In genomic region chr12:85257008-85257639, GRCm38 (mm10) we compare ENCODE assay signal across 9 mouse cellular contexts. TPM values are rescaled to one million over a fixed set of nuclear protein-coding genes. Genes with fewer than 3 reads are reported as not detected.
DNase-seq lines count a peak whose midpoint lies in the region; ATAC-seq and TF ChIP-seq lines count a peak whose summit lies in the region.
"Had no signal": no experiment of that assay in that cellular context is flagged by ENCODE, and none has a peak within 500 bp of the region (broad histone marks: within the 10 kb centered on the region; RNA-seq: fewer than 3 reads in every experiment).

No protein-coding gene starts in this region.

- TF ChIP-seq POLR2A in embryonic fibroblast, embryonic 13.5 days (IDR thresholded peaks at IDR 0.05; ENCODE audit: low read depth, low read length), result no peak

- 0 out of 2 replicates have a peak overlapping the region, but pooled peaks have one; percentile 7 for H3K27ac ChIP-seq in embryonic fibroblast, embryonic 13.5 days (ENCODE audit: insufficient read depth, low read length)
- H3K27ac ChIP-seq in liver, embryonic 12.5 days, result peak overlapping the region; percentile 39
- H3K27ac ChIP-seq in stomach, embryonic 16.5 days (ENCODE audit: low read length), result peak overlapping the region; percentile 21; the same call in 1 of the 2 replicates
- H3K27ac ChIP-seq: neural tube, embryonic 12.5 days had no signal

- 25% methylated on average over 7 of the region's 7 CpGs for WGBS in liver, embryonic 12.5 days (ENCODE audit: insufficient replicate concordance)
- WGBS in stomach, embryonic 16.5 days, result 80% methylated on average over 7 of the region's 7 CpGs

- TF ChIP-seq CTCF in embryonic fibroblast, embryonic 13.5 days (IDR thresholded peaks at IDR 0.05; ENCODE audit: borderline replicate concordance, insufficient read depth, low read length), result no peak

- no peak for ATAC-seq in liver, embryonic 12.5 days
- no peak for ATAC-seq in stomach, embryonic 16.5 days (ENCODE audit: insufficient read depth, low FRiP score)

- no peak overlapping the region for H3K9ac ChIP-seq in liver, embryonic 12.5 days
- no peak overlapping the region for H3K9ac ChIP-seq in stomach, embryonic 16.5 days (ENCODE audit: low read length)
- H3K9ac ChIP-seq: neural tube, embryonic 12.5 days had no signal

- no peaks in the 10 kb centered on the region for H3K9me3 ChIP-seq in liver, embryonic 12.5 days (replicated peaks)
- no peaks in the 10 kb centered on the region for H3K9me3 ChIP-seq in stomach, embryonic 16.5 days (replicated peaks; ENCODE audit: control insufficient read depth, low read length)
- H3K9me3 ChIP-seq: neural tube, embryonic 12.5 days had no signal

- no peak overlapping the region for H3K4me3 ChIP-seq in embryonic fibroblast, embryonic 13.5 days (ENCODE audit: insufficient read depth, low read length)
- H3K4me3 ChIP-seq in liver, embryonic 12.5 days, result no peak overlapping the region
- H3K4me3 ChIP-seq in stomach, embryonic 16.5 days (replicated peaks; ENCODE audit: low read length), result no peak overlapping the region
- H3K4me3 ChIP-seq: neural tube, embryonic 12.5 days had no signal

- no peaks in the 10 kb centered on the region for H3K27me3 ChIP-seq in liver, embryonic 12.5 days (replicated peaks)
- no peaks in the 10 kb centered on the region for H3K27me3 ChIP-seq in stomach, embryonic 16.5 days (ENCODE audit: control insufficient read depth, insufficient read depth, low read length)
- H3K27me3 ChIP-seq: neural tube, embryonic 12.5 days had no signal

- peaks cover 11% of the 10 kb centered on the region for H3K36me3 ChIP-seq in liver, embryonic 12.5 days
- H3K36me3 ChIP-seq in stomach, embryonic 16.5 days (ENCODE audit: control insufficient read depth, insufficient read depth, low read length), result no peaks in the 10 kb centered on the region
- H3K36me3 ChIP-seq: neural tube, embryonic 12.5 days had no signal

- peak; percentile 50 to 51 for DNase-seq in spleen, postnatal 36 days (ENCODE audit: low spot score in 2 of 2)
- DNase-seq in spleen, postnatal 4 days (ENCODE audit: low spot score in 2 of 2), result no peak
- DNase-seq in right cerebral cortex, postnatal 25 days, result no peak
- no peak for DNase-seq in ovary, adult 18-20 months (ENCODE audit: low spot score)
- DNase-seq in left cerebral cortex, adult 11 months (ENCODE audit: low spot score), result no peak

- H3K4me1 ChIP-seq in embryonic fibroblast, embryonic 13.5 days (ENCODE audit: control insufficient read depth, insufficient read depth, low read length), result no peaks in the 10 kb centered on the region
- H3K4me1 ChIP-seq in liver, embryonic 12.5 days, result peaks cover 21% of the 10 kb centered on the region
- peaks cover 8% of the 10 kb centered on the region; the same call in 1 of the 2 replicates for H3K4me1 ChIP-seq in stomach, embryonic 16.5 days (ENCODE audit: control insufficient read depth, insufficient read depth, low read length)
- H3K4me1 ChIP-seq: neural tube, embryonic 12.5 days had no signal

- peak overlapping the region; percentile 1; the same call in 1 of the 2 replicates for H3K4me2 ChIP-seq in liver, embryonic 12.5 days
- H3K4me2 ChIP-seq in stomach, embryonic 16.5 days (ENCODE audit: low read depth, low read length), result no peak overlapping the region
- H3K4me2 ChIP-seq: neural tube, embryonic 12.5 days had no signal

RNA-seq across cellular contexts. Expression of gene Mlh3, which starts 13.3 kb away (rescaled TPM):
- 13.4 and 14.4 TPM in 2 replicates for polyA plus RNA-seq in embryonic fibroblast, embryonic 13.5 days (2011; ENCODE audit: insufficient read length, low read depth, missing spikeins)
- polyA plus RNA-seq in liver, embryonic 12.5 days (2016; fragmentation: Nextera tagmentation; extraction: Ambion mirVana), result 4.0 and 4.4 TPM in 2 replicates
- polyA plus RNA-seq in stomach, embryonic 16.5 days (2015; fragmentation: Nextera tagmentation; extraction: Ambion mirVana), result 6.6 and 8.4 TPM in 2 replicates

RNA-seq across cellular contexts. Expression of gene Acyp1, which starts 31.1 kb away (rescaled TPM):
- 16.4 and 17.7 TPM in 2 replicates for polyA plus RNA-seq in embryonic fibroblast, embryonic 13.5 days (2011; ENCODE audit: insufficient read length, low read depth, missing spikeins)
- polyA plus RNA-seq in liver, embryonic 12.5 days (2016; fragmentation: Nextera tagmentation; extraction: Ambion mirVana), result 76.1 and 78.7 TPM in 2 replicates
- polyA plus RNA-seq in stomach, embryonic 16.5 days (2015; fragmentation: Nextera tagmentation; extraction: Ambion mirVana), result 39.5 and 50.6 TPM in 2 replicates

RNA-seq across cellular contexts. Expression of gene Zc2hc1c, which starts 31.3 kb away (rescaled TPM):
- 0.32 and 0.53 TPM in 2 replicates for polyA plus RNA-seq in embryonic fibroblast, embryonic 13.5 days (2011; ENCODE audit: insufficient read length, low read depth, missing spikeins)
- polyA plus RNA-seq in liver, embryonic 12.5 days (2016; fragmentation: Nextera tagmentation; extraction: Ambion mirVana), result 0.12 and 0.14 TPM in 2 replicates
- polyA plus RNA-seq in stomach, embryonic 16.5 days (2015; fragmentation: Nextera tagmentation; extraction: Ambion mirVana), result 2.0 and 2.1 TPM in 2 replicates

RNA-seq across cellular contexts. Expression of gene Eif2b2, which starts 37.8 kb away (rescaled TPM):
- polyA plus RNA-seq in embryonic fibroblast, embryonic 13.5 days (2011; ENCODE audit: insufficient read length, low read depth, missing spikeins), result 51.1 and 54.8 TPM in 2 replicates
- 53.4 and 60.9 TPM in 2 replicates for polyA plus RNA-seq in liver, embryonic 12.5 days (2016; fragmentation: Nextera tagmentation; extraction: Ambion mirVana)
- 72.9 and 82.5 TPM in 2 replicates for polyA plus RNA-seq in stomach, embryonic 16.5 days (2015; fragmentation: Nextera tagmentation; extraction: Ambion mirVana)

Comparison
In these comparisons a context has a peak if more than half of its experiments do, and no peak if none do; other contexts are left out.
1. DNase-seq: peak in spleen, postnatal 36 days (2 of 2); none in spleen, postnatal 4 days (0 of 2), right cerebral cortex, postnatal 25 days (single experiment), ovary, adult 18-20 months (single experiment) and left cerebral cortex, adult 11 months (single experiment).
2. Peak in every context shown above with its lines, with median percentiles within 50 percentile points of each other: H3K27ac ChIP-seq.